Comparison of ENCODE assay signal across 17 mouse cellular contexts in the genomic region with DNA sequence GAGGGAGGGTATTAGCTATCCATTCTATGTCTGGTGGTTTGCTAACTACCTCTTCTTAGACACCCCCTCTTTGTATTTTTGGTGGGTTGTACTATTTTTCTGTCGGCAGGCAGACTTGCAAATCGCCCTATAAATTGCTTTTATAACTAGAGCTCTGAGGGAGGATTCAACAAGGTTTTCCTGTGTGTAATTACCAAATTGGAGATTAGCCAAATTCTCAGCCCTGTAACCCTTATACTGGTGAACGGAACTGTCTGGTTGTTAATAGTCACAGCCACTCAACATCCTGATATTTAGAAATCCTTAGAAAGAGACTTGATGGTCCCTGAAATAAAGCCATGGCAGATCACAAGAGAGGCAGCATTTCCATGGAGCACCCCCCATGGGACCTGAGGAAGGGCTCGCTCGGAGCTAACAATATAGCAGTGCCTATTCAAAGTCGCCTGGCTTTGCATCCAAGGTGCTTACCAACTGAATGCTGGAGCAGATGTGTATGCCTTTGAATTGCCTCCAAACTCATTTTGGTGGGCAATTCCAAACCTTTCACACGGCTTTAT.
DNase-seq lines count a peak whose midpoint lies in the region; ATAC-seq lines count a peak whose summit lies in the region.
"Had no signal": no experiment of that assay in that cellular context is flagged by ENCODE, and none has a peak within 500 bp of the region (broad histone marks: within the 10 kb centered on the region; RNA-seq: fewer than 3 reads in every experiment).

No protein-coding gene starts in this region.

- no peak overlapping the region for H3K4me2 ChIP-seq in hindbrain, embryonic 11.5 days (replicated peaks; ENCODE audit: low read depth, low read length)
- H3K4me2 ChIP-seq in neural tube, embryonic 13.5 days: peak overlapping the region; percentile 26; the same call in 1 of the 2 replicates
- H3K4me2 ChIP-seq in forebrain, embryonic 16.5 days (ENCODE audit: low read length): no peak overlapping the region
- peak overlapping the region; percentile 6; the same call in 1 of the 2 replicates for H3K4me2 ChIP-seq in neural tube, embryonic 15.5 days
- H3K4me2 ChIP-seq in heart, embryonic 11.5 days: no peak overlapping the region

- H3K27ac ChIP-seq in hindbrain, embryonic 11.5 days (ENCODE audit: low read depth, low read length): no peak overlapping the region
- H3K27ac ChIP-seq in hindbrain, embryonic 10.5 days: no peak overlapping the region
- H3K27ac ChIP-seq in neural tube, embryonic 13.5 days (replicated peaks): peak overlapping the region; percentile 29; the same call in 1 of the 2 replicates
- no peak overlapping the region for H3K27ac ChIP-seq in forebrain, embryonic 16.5 days (ENCODE audit: low read length)
- peak overlapping the region; percentile 37; the same call in 1 of the 2 replicates for H3K27ac ChIP-seq in neural tube, embryonic 15.5 days (replicated peaks)
- no peak overlapping the region for H3K27ac ChIP-seq in heart, embryonic 11.5 days (ENCODE audit: low read depth, low read length)
- H3K27ac ChIP-seq: heart, embryonic 10.5 days had no signal

- no peaks in the 10 kb centered on the region for H3K36me3 ChIP-seq in hindbrain, embryonic 11.5 days (ENCODE audit: control insufficient read depth, insufficient read depth, low read length)
- H3K36me3 ChIP-seq in hindbrain, embryonic 10.5 days: no peaks in the 10 kb centered on the region
- H3K36me3 ChIP-seq in neural tube, embryonic 13.5 days: no peaks in the 10 kb centered on the region
- H3K36me3 ChIP-seq in forebrain, embryonic 16.5 days (ENCODE audit: control insufficient read depth, insufficient read depth): no peaks in the 10 kb centered on the region
- no peaks in the 10 kb centered on the region for H3K36me3 ChIP-seq in neural tube, embryonic 15.5 days
- H3K36me3 ChIP-seq in heart, embryonic 11.5 days (ENCODE audit: control insufficient read depth, insufficient read depth, low read length): no peaks in the 10 kb centered on the region
- H3K36me3 ChIP-seq: heart, embryonic 10.5 days had no signal

- no peaks in the 10 kb centered on the region for H3K9me3 ChIP-seq in hindbrain, embryonic 11.5 days (ENCODE audit: control insufficient read depth, low read length)
- no peaks in the 10 kb centered on the region for H3K9me3 ChIP-seq in hindbrain, embryonic 10.5 days
- H3K9me3 ChIP-seq in neural tube, embryonic 13.5 days: no peaks in the 10 kb centered on the region
- no peaks in the 10 kb centered on the region for H3K9me3 ChIP-seq in forebrain, embryonic 16.5 days (ENCODE audit: control insufficient read depth, low read length)
- H3K9me3 ChIP-seq in neural tube, embryonic 15.5 days (replicated peaks): no peaks in the 10 kb centered on the region
- H3K9me3 ChIP-seq in heart, embryonic 11.5 days (replicated peaks; ENCODE audit: control insufficient read depth, low read length): no peaks in the 10 kb centered on the region
- H3K9me3 ChIP-seq: heart, embryonic 10.5 days had no signal

- H3K27me3 ChIP-seq in hindbrain, embryonic 11.5 days (ENCODE audit: control insufficient read depth, insufficient read depth, low read length): no peaks in the 10 kb centered on the region
- H3K27me3 ChIP-seq in hindbrain, embryonic 10.5 days (ENCODE audit: insufficient read depth, poor library complexity, severe bottlenecking): no peaks in the 10 kb centered on the region
- H3K27me3 ChIP-seq in neural tube, embryonic 13.5 days: no peaks in the 10 kb centered on the region
- no peaks in the 10 kb centered on the region for H3K27me3 ChIP-seq in forebrain, embryonic 16.5 days (replicated peaks; ENCODE audit: control insufficient read depth, insufficient read depth, low read length)
- no peaks in the 10 kb centered on the region for H3K27me3 ChIP-seq in neural tube, embryonic 15.5 days (replicated peaks)
- H3K27me3 ChIP-seq in heart, embryonic 11.5 days (ENCODE audit: control insufficient read depth, insufficient read depth, low read length): no peaks in the 10 kb centered on the region

- WGBS in hindbrain, embryonic 11.5 days: 66% methylated on average over 7 of the region's 7 CpGs
- 65% methylated on average over 7 of the region's 7 CpGs for WGBS in hindbrain, embryonic 10.5 days
- 25% methylated on average over 7 of the region's 7 CpGs for WGBS in neural tube, embryonic 13.5 days
- WGBS in forebrain, embryonic 16.5 days: 6% methylated on average over 7 of the region's 7 CpGs
- WGBS in neural tube, embryonic 15.5 days: 23% methylated on average over 7 of the region's 7 CpGs
- WGBS in heart, embryonic 11.5 days (ENCODE audit: insufficient replicate concordance): 76% methylated on average over 7 of the region's 7 CpGs

- DNase-seq in hindbrain, embryonic 11.5 days (ENCODE audit: low spot score): peak; percentile 16
- no peak for DNase-seq in hindbrain, embryonic 10.5 days (ENCODE audit: low spot score)
- DNase-seq in neural tube, embryonic 10.5 days (ENCODE audit: extremely low spot score, low spot score): no peak
- DNase-seq in adrenal gland, postnatal 36 days: no peak
- DNase-seq: adrenal gland, postnatal 14 days; cerebellum, adult 8-10 months; heart, postnatal 14 days; kidney, adult 9 months; layer of hippocampus, postnatal 36 days; lung, adult 18-20 months; lung, postnatal 4 days had no signal

- no peak for ATAC-seq in hindbrain, embryonic 11.5 days (ENCODE audit: low FRiP score)
- peak; percentile 40 for ATAC-seq in neural tube, embryonic 13.5 days (ENCODE audit: low read depth)
- ATAC-seq in forebrain, embryonic 16.5 days: peak; percentile 45; the same call in 1 of the 2 replicates
- ATAC-seq in neural tube, embryonic 15.5 days (ENCODE audit: low FRiP score): no peak
- no peak for ATAC-seq in heart, embryonic 11.5 days (replicated peaks; ENCODE audit: insufficient number of reproducible peaks, low FRiP score, low TSS enrichment)
- ATAC-seq: inflammation-experienced regulatory T-cells, adult 6 months had no signal

- no peak overlapping the region for H3K9ac ChIP-seq in hindbrain, embryonic 11.5 days (ENCODE audit: low read depth, low read length)
- H3K9ac ChIP-seq in neural tube, embryonic 13.5 days: no peak overlapping the region
- no peak overlapping the region for H3K9ac ChIP-seq in forebrain, embryonic 16.5 days (replicated peaks; ENCODE audit: low read depth, low read length)
- no peak overlapping the region for H3K9ac ChIP-seq in neural tube, embryonic 15.5 days (replicated peaks)
- H3K9ac ChIP-seq in heart, embryonic 11.5 days (ENCODE audit: low read depth, low read length): no peak overlapping the region

- H3K4me3 ChIP-seq in hindbrain, embryonic 11.5 days (ENCODE audit: low read depth, low read length): no peak overlapping the region
- H3K4me3 ChIP-seq in hindbrain, embryonic 10.5 days: no peak overlapping the region
- no peak overlapping the region for H3K4me3 ChIP-seq in neural tube, embryonic 13.5 days
- no peak overlapping the region for H3K4me3 ChIP-seq in forebrain, embryonic 16.5 days (replicated peaks; ENCODE audit: low read length)
- H3K4me3 ChIP-seq in neural tube, embryonic 15.5 days (replicated peaks): no peak overlapping the region
- no peak overlapping the region for H3K4me3 ChIP-seq in heart, embryonic 11.5 days (ENCODE audit: low read depth, low read length)
- H3K4me3 ChIP-seq: heart, embryonic 10.5 days had no signal

- no peaks in the 10 kb centered on the region for H3K4me1 ChIP-seq in hindbrain, embryonic 11.5 days (replicated peaks; ENCODE audit: control insufficient read depth, insufficient read depth, low read length)
- H3K4me1 ChIP-seq in hindbrain, embryonic 10.5 days (replicated peaks): peaks cover 8% of the 10 kb centered on the region; the same call in 1 of the 2 replicates
- peaks cover 11% of the 10 kb centered on the region for H3K4me1 ChIP-seq in neural tube, embryonic 13.5 days (replicated peaks)
- H3K4me1 ChIP-seq in forebrain, embryonic 16.5 days (replicated peaks; ENCODE audit: control insufficient read depth, insufficient read depth, low read length): peaks cover 7% of the 10 kb centered on the region
- H3K4me1 ChIP-seq in neural tube, embryonic 15.5 days: peaks cover 7% of the 10 kb centered on the region
- no peaks in the 10 kb centered on the region for H3K4me1 ChIP-seq in heart, embryonic 11.5 days (ENCODE audit: control insufficient read depth, insufficient read depth, low read length)
- H3K4me1 ChIP-seq: heart, embryonic 10.5 days had no signal

Comparison
In these comparisons a context has a peak if more than half of its experiments do, and no peak if none do; other contexts are left out.
1. ATAC-seq: peak in neural tube, embryonic 13.5 days (single experiment) and forebrain, embryonic 16.5 days (single experiment); none in hindbrain, embryonic 11.5 days (single experiment), neural tube, embryonic 15.5 days (single experiment) and heart, embryonic 11.5 days (single experiment).
2. H3K27ac ChIP-seq: peak in neural tube, embryonic 13.5 days (single experiment) and neural tube, embryonic 15.5 days (single experiment); none in hindbrain, embryonic 11.5 days (single experiment), hindbrain, embryonic 10.5 days (single experiment), forebrain, embryonic 16.5 days (single experiment) and heart, embryonic 11.5 days (single experiment).
3. H3K4me2 ChIP-seq: peak in neural tube, embryonic 13.5 days (single experiment) and neural tube, embryonic 15.5 days (single experiment); none in hindbrain, embryonic 11.5 days (single experiment), forebrain, embryonic 16.5 days (single experiment) and heart, embryonic 11.5 days (single experiment).